Mouse (Mus musculus): ENCODE measurements around the gene Ocln. TPM values are rescaled to one million over a fixed set of nuclear protein-coding genes. Genes with fewer than 3 reads are reported as not detected.

Gene Ocln
- polyA plus RNA-seq (2015; fragmentation: Nextera tagmentation; extraction: Ambion mirVana): 2.8 and 3.5 TPM in 2 replicates

DNA sequence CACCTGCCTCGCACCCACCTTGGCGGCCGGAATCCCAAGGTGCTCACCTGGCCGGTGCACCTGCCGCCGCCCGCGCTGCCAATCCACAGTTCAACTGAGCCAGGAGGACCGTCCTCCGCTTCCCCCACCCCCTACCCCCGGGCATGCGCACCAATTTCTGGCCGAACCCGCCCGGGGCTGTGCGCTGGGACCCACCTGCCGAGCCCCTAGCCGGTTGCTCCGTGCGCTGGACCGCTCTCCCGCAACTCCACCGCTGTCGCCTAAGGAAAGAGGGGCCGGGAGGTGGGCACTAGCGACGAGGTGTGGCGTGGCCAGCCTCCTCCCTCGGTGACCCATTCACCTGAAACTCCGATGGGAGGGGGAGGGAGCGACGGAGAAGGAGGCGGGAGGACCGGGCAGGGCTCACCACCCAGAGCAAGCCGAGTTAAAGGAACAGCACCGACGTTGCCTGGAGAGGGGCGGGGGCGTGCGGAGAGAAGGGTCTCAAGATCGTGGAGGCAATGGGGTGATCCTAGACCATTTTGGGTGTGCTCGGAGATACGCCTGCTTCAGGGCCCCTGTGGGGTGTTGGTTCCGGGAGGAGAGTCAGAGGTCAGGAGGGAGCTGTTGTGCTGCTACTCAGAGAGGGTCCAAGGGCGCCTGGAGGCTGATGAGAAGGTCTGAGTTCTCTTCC lies at the start of gene Ocln:
Gene Ocln, minus strand, starts transcription at position 350 of the 673 bp plus-strand sequence.
- peak; percentile 80 for ATAC-seq
- H3K36me3 ChIP-seq (ENCODE audit: poor library complexity, severe bottlenecking): no peaks in the 10 kb centered on the region
- WGBS: under 1% methylated on average over 45 of the region's 45 CpGs
- peak within 1 kb of the TSS; percentile 62 for H3K9ac ChIP-seq
- peaks cover 60% of the 10 kb centered on the region for H3K27me3 ChIP-seq
- peaks cover 19% of the 10 kb centered on the region for H3K4me1 ChIP-seq
- peak within 1 kb of the TSS; percentile 59 for H3K4me3 ChIP-seq
- H3K27ac ChIP-seq: no peak within 1 kb of the TSS
- no peaks in the 10 kb centered on the region for H3K9me3 ChIP-seq (replicated peaks)
- peak within 1 kb of the TSS; percentile 99 for H3K4me2 ChIP-seq

DNA sequence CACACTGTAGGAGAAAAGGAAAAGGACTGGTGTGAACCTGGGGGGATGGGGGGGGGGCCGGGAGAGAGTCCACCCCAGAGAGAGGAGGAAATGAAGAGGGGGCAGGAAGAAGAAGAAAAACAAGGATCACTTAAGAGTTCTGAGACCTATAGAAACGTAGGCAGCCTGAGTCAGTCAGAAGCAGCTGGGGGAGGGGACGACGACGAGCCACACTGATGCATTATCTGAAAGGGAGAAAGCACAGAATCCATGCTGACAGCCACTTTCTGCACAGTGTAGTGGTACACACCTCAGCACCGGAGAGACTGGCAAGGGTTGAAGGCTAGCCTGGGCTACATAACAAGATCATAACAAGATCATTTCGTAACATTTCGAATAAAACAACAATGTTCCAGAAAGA lies 48.5 kb upstream of the Ocln start:
- Histone ChIP-seq H3K27ac (no peak overlapping the region), H3K9me3 (replicated peaks) (no peaks in the 10 kb centered on the region), H3K36me3 (ENCODE audit: poor library complexity, severe bottlenecking) (no peaks in the 10 kb centered on the region), H3K4me2 (no peak overlapping the region), H3K4me1 (no peaks in the 10 kb centered on the region), H3K27me3 (no peaks in the 10 kb centered on the region), H3K4me3 (no peak overlapping the region), H3K9ac (no peak overlapping the region)
- no peak for ATAC-seq
- WGBS: 76% methylated on average over 8 of the region's 8 CpGs

DNA sequence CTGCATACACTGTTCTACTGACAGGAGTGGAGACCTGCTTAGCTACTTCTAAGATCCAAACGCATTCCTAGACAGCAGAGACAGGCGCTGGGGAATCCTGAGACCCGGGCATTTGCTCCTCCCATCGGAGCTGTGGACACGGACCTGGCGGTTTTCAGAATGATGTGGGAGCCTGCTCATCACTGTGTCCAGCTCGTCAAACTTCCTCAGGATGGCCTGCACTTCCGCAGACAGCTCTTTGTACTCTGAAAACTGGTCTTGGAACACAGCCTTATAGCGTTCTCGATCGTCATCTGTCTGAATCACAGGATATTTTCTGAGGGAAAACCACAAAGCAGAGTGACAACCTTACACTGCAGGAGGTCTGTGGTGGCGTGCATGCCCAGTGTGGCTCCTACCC lies 47.8 kb upstream of the Ocln start:
- Histone ChIP-seq H3K9me3 (replicated peaks) (no peaks in the 10 kb centered on the region), H3K36me3 (ENCODE audit: poor library complexity, severe bottlenecking) (no peaks in the 10 kb centered on the region), H3K4me2 (no peak overlapping the region), H3K4me1 (no peaks in the 10 kb centered on the region), H3K27ac (no peak overlapping the region), H3K4me3 (no peak overlapping the region), H3K9ac (no peak overlapping the region), H3K27me3 (no peaks in the 10 kb centered on the region)
- no peak for ATAC-seq
- 83% methylated on average over 12 of the region's 12 CpGs for WGBS

DNA sequence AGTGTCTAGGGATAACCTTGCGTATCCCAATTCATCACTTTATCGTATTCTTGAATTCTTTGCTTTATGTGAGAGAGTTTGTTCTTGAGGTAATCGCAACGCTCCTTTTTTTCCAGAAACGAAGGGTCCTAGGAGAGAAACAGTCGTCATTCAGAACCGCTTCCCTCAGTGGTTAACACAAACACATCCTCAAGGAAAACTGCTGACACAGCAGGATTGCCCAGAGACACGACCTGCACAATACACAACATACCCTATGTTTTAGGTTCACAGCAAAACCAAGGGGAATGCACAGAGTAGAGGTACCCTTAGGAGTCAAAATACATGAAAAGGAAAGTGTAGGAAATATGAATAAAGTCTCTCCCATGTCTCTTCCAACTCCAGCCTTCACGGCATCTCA lies 44.8 kb upstream of the Ocln start:
- WGBS: 84% methylated on average over 9 of the region's 9 CpGs
- Histone ChIP-seq H3K4me1 (no peaks in the 10 kb centered on the region), H3K9me3 (replicated peaks) (no peaks in the 10 kb centered on the region), H3K36me3 (ENCODE audit: poor library complexity, severe bottlenecking) (no peaks in the 10 kb centered on the region), H3K4me2 (no peak overlapping the region), H3K9ac (no peak overlapping the region), H3K4me3 (no peak overlapping the region), H3K27ac (no peak overlapping the region), H3K27me3 (no peaks in the 10 kb centered on the region)
- no peak for ATAC-seq

DNA sequence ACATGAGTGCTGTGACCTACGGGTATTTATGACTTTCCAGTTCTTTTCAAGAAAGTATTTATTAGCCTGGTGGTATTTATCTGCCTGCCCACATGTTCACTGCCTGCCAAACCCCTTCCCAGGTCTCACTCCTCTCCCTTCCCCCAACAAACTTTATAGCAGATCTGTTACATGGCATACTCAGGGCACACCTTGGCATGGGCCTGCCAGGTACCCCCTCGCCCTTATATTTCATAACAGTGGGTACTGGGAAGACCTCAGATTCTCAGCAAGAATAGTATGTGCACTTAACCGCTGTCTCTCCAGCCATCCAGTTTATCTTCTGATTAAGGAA lies 43.0 kb upstream of the Ocln start:
- no peaks in the 10 kb centered on the region for H3K36me3 ChIP-seq (ENCODE audit: poor library complexity, severe bottlenecking)
- no peak overlapping the region for H3K9ac ChIP-seq
- H3K4me1 ChIP-seq: no peaks in the 10 kb centered on the region
- no peak overlapping the region for H3K4me2 ChIP-seq
- H3K9me3 ChIP-seq (replicated peaks): no peaks in the 10 kb centered on the region
- 90% methylated on average over 3 of the region's 3 CpGs for WGBS
- no peak overlapping the region for H3K27ac ChIP-seq
- H3K4me3 ChIP-seq: no peak overlapping the region
- no peak for ATAC-seq
- no peaks in the 10 kb centered on the region for H3K27me3 ChIP-seq

DNA sequence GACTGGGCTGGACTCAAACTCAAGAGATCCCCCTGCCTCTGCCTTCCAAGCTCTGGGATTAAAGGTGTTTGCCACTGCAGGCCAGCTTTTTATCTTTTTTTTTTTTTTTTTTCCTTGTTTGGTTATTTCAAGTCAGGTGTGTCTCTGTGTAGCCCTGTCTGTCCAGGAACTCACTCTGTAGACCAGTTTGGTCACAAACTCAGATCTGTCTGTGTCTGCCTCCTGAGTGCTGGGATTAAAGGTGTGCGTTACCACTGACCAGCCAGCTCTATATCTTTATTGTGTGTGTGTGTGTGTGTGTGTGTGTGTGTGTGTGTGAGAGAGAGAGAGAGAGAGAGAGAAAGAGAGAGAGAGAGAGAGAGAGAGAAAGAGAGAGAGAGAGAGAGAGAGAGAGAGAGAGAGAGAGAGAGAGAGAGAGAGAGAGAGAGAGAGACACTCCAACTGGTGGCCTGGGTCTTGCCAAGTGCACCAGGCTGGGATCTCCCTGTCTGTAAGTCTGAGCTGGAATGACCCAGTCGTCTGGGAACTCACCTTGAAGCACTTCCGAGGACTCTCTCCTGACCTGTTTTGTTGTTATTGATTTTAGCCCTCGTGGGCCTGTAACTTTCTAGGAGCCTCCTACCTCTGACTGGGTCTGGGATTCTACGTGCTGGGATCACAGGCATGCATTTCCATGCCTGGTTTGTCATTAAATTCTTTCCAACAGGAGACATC lies 42.5 kb upstream of the Ocln start:
- no peak for ATAC-seq
- no peaks in the 10 kb centered on the region for H3K9me3 ChIP-seq (replicated peaks)
- no peak overlapping the region for H3K4me2 ChIP-seq
- no peaks in the 10 kb centered on the region for H3K36me3 ChIP-seq (ENCODE audit: poor library complexity, severe bottlenecking)
- H3K27ac ChIP-seq: no peak overlapping the region
- H3K9ac ChIP-seq: no peak overlapping the region
- no peak overlapping the region for H3K4me3 ChIP-seq
- no peaks in the 10 kb centered on the region for H3K4me1 ChIP-seq
- 75% methylated on average over 5 of the region's 5 CpGs for WGBS
- no peaks in the 10 kb centered on the region for H3K27me3 ChIP-seq

DNA sequence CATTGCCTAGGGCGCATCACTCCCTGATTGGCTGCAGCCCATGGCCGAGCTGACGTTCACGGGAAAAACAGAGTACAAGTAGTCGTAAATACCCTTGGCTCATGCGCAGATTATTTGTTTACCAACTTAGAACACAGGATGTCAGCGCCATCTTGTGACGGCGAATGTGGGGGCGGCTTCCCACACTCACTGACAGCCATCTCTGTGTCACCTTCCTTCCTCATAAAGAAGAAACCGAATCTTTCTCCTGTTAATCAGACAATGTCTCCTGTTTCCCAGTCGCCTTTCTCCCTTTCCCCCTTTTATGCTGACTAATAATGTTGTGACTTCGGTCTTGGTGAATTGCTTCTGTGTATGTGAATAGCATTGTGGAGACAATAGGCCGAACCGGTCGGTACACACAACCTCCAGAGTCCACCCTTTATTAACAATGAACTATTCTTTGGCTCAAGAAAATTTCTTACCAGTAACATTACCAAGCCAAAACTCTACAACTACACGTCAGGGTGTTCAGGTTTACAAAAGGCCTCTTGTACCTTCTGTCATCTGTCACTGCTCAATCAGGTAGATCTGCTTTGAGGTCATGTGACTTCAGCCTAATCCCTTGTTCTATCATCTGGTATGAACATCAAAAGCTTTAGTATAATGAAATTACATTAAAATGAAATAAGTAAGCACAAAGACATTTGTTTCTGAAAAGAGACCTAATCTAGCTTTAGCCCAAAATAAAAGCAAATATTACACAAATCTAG lies 41.7 kb upstream of the Ocln start:
- peak overlapping the region; percentile 28; the same call in 1 of the 2 replicates for H3K4me2 ChIP-seq

DNA sequence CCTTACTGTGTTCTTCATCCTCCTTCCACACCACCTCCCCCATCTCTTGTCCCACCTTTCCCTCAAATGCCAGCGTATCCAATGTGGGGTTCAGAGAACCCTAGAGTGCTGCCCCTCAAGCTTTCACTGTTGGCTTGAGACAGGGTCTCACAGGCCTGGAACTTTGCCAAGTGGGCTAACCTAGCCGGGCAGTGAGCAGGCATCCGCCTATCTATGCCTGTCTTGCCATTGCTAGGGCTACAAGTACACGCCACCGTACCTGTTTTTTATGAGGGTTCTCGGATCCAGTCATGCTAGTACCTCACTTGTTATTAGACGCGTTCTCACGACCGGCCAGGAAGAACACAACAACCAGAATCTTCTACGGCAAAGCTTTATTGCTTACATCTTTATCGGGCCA lies 36.1 kb upstream of the Ocln start:
- Histone ChIP-seq H3K27ac (no peak overlapping the region), H3K4me2 (no peak overlapping the region), H3K4me3 (no peak overlapping the region), H3K27me3 (no peaks in the 10 kb centered on the region), H3K4me1 (no peaks in the 10 kb centered on the region), H3K9ac (no peak overlapping the region), H3K9me3 (replicated peaks) (no peaks in the 10 kb centered on the region), H3K36me3 (ENCODE audit: poor library complexity, severe bottlenecking) (no peaks in the 10 kb centered on the region)
- ATAC-seq: no peak
- WGBS: 86% methylated on average over 12 of the region's 12 CpGs

More for the DNA sequence above, 41.7 kb upstream of the Ocln start:
- Histone ChIP-seq H3K36me3 (ENCODE audit: poor library complexity, severe bottlenecking) (no peaks in the 10 kb centered on the region), H3K4me1 (no peaks in the 10 kb centered on the region), H3K27me3 (no peaks in the 10 kb centered on the region), H3K9me3 (replicated peaks) (no peaks in the 10 kb centered on the region), H3K27ac (no peak overlapping the region), H3K9ac (no peak overlapping the region), H3K4me3 (no peak overlapping the region)
- 58% methylated on average over 12 of the region's 17 CpGs for WGBS
- ATAC-seq: peak; percentile 83

DNA sequence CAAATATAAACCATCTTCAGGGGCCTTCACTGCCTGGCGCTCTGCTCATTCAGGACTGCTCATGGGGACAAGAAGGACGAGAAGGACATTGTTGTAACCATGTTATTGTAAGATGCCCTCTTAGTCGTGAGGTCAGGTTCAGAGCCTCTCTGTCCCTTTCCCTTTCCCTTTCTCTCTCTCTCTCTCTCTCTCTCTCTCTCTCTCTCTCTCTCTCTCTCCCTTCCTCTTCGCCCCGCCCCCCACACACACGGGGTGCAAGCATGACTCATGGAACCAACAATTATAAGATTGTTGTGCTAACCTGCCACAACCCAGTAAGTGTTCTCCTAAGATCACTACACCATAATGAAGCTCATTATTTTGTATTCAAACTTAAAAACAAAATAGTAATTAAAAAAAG lies 29.6 kb upstream of the Ocln start:
- Histone ChIP-seq H3K9ac (no peak overlapping the region), H3K27me3 (no peaks in the 10 kb centered on the region)

DNA sequence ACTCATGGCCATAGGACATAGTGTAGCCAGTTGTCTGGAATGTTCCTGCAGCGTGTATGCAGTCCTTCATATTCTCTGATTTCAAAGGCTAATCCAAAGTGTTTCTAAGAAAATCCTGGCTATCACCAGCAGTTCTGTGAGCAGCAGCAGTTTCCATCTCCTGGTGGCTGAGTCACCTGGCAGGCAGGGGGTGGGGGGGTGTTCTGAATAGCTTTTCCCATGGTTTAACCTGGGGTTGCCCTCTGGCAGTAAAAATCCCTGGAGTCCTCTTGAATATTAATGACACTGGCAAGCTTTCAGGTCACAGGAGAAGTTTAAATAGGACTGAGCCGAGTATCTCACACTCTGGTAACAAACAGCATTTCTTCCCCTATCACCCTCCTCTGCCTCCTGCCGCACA lies 29.2 kb upstream of the Ocln start:
- 41% methylated on average over 3 of the region's 3 CpGs for WGBS
- Histone ChIP-seq H3K36me3 (ENCODE audit: poor library complexity, severe bottlenecking) (no peaks in the 10 kb centered on the region), H3K9me3 (replicated peaks) (no peaks in the 10 kb centered on the region), H3K4me1 (peaks cover 6% of the 10 kb centered on the region; the same call in 1 of the 2 replicates), H3K27me3 (no peaks in the 10 kb centered on the region), H3K4me3 (no peak overlapping the region), H3K9ac (no peak overlapping the region), H3K27ac (no peak overlapping the region), H3K4me2 (no peak overlapping the region)
- ATAC-seq: no peak

More for the DNA sequence above, 29.6 kb upstream of the Ocln start:
- Histone ChIP-seq H3K4me2 (no peak overlapping the region), H3K36me3 (ENCODE audit: poor library complexity, severe bottlenecking) (no peaks in the 10 kb centered on the region), H3K27ac (no peak overlapping the region), H3K9me3 (replicated peaks) (no peaks in the 10 kb centered on the region), H3K4me1 (peaks cover 6% of the 10 kb centered on the region; the same call in 1 of the 2 replicates), H3K4me3 (no peak overlapping the region)
- WGBS: 65% methylated on average over 6 of the region's 6 CpGs
- no peak for ATAC-seq

DNA sequence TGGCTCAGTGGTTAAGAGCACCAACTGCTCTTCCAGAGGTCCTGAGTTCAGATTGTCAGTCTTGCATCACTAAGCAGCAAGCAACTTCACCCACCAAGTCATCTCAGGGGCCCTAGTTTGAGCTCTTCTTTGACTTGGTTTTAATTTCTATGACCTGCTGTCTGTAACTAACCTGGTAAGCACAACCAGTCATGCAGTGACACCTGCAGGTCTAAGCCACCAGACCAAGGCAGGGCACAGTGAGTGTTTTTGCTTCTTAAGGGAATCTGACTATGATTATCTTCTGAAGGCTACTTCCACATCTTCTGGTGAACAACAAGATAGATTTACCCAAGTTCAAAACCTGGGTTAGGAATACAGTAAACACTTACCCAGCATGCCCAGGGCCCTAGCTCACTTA lies 27.4 kb upstream of the Ocln start:
- Histone ChIP-seq H3K4me3 (no peak overlapping the region), H3K36me3 (ENCODE audit: poor library complexity, severe bottlenecking) (no peaks in the 10 kb centered on the region), H3K4me1 (peaks cover 6% of the 10 kb centered on the region; the same call in 1 of the 2 replicates), H3K4me2 (no peak overlapping the region), H3K27me3 (no peaks in the 10 kb centered on the region), H3K9ac (no peak overlapping the region), H3K9me3 (replicated peaks) (no peaks in the 10 kb centered on the region), H3K27ac (no peak overlapping the region)
- ATAC-seq: no peak

DNA sequence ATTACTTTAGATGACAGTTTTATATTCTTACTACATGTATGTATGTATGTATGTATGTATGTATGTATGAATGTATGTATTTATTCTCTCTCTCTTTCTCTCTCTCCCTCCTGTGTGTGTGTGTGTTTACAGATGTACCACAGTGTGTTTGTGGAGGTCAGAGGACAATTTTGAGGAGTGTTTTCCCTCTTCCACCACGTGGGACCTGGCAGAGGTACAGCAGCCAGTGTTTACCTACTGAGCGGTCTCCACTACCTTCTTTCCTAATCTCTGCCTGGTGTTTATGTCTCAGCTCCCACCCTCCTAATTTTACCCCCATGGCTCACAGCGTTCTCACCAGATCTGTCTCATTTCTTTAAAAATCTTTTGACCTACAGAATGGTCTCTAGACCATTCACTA lies 26.7 kb upstream of the Ocln start:
- H3K4me2 ChIP-seq: no peak overlapping the region
- peaks cover 6% of the 10 kb centered on the region; the same call in 1 of the 2 replicates for H3K4me1 ChIP-seq
- ATAC-seq: no peak
- no peak overlapping the region for H3K27ac ChIP-seq
- H3K9ac ChIP-seq: no peak overlapping the region
- H3K9me3 ChIP-seq (replicated peaks): no peaks in the 10 kb centered on the region
- no peaks in the 10 kb centered on the region for H3K36me3 ChIP-seq (ENCODE audit: poor library complexity, severe bottlenecking)
- no peaks in the 10 kb centered on the region for H3K27me3 ChIP-seq
- H3K4me3 ChIP-seq: no peak overlapping the region
- WGBS: 65% methylated on average over 3 of the region's 3 CpGs

All from forebrain, embryonic 13.5 days (tissue).